Mouse (Mus musculus) left cerebral cortex, adult 2 months (tissue): ENCODE measurements around the gene Otoa. TPM values are rescaled to one million over a fixed set of nuclear protein-coding genes. Genes with fewer than 3 reads are reported as not detected.

Experiments
- DNase-seq, 2 experiments: peaks; one replicate each; pipeline ENCODE4 v3.0.0; 2021 to 2022; ENCODE audit warnings: low spot score in 2 of 2, mixed read lengths in 1 of 2; ENCODE audit errors: extremely low spot score in 1 of 2
- H3K27ac ChIP-seq: fragments of 200-600 bp; 2 replicates; pipeline ENCODE4 v1.8.1; 2022
- H3K4me3 ChIP-seq: fragments of 200-600 bp; 2 replicates; pipeline ENCODE4 v1.8.1; 2022
- CTCF ChIP-seq: fragments of 200-600 bp; IDR thresholded peaks from 2 replicates; pipeline ENCODE4 v1.8.1; 2022; ENCODE audit warnings: antibody characterized with exemption, mild to moderate bottlenecking, moderate library complexity
- intact Hi-C: fragments of 180-260 bp; cut with DNase I; formaldehyde crosslinking; loops from one replicate; pipeline ENCODE4 v1.15.1; 2025
- long read RNA-seq, 2 experiments: library from polyadenylated mRNA; stranded (forward); transcript quantifications; one replicate each; pipeline ENCODE4 v2.0.0; 2021; ENCODE audit warnings: borderline mapping rate in 2 of 2
- total RNA-seq, 2 experiments: library from RNA; stranded (reverse); gene quantifications; 2 replicates each; pipeline ENCODE4 v1.2.3; 2021

Gene Otoa
- under 1 TPM; 0.18 to 0.37 TPM for total RNA-seq
- long read RNA-seq, experiment 1: 0 reads
- long read RNA-seq, experiment 2: 0 reads

- Histone ChIP-seq H3K27ac (no peak within 1 kb of the TSS), H3K4me3 (no peak within 1 kb of the TSS)
- intact Hi-C loops: no loop called here
- TF ChIP-seq CTCF: no peak
- no peak for DNase-seq
Observed at GRCm38 (mm10) chr7:121081350-121081749, at the start of gene Otoa. Otoa (plus strand) TSS chr7:121081650.

GRCm38 (mm10) chr7:121033856-121034652 is 47.4 kb upstream of the Otoa start, which contains the start of gene Mettl9:
Mettl9 (plus strand) TSS chr7:121034445.
- intact Hi-C loops: loop anchor here (5.0 to 10.0 kb wide), 3 partner anchors 52 to 399 kb away; partner anchors contain the start of genes Cdr2, Mfsd13b and Uqcrc2
- H3K4me3 ChIP-seq: peak within 1 kb of the TSS; percentile 81
- peak; percentile 90 to 91 for DNase-seq
- H3K27ac ChIP-seq: peak within 1 kb of the TSS; percentile 98
- peak; percentile 2; the same call in 1 of the 2 replicates for TF ChIP-seq CTCF

GRCm38 (mm10) chr7:121034701-121035141 is 46.7 kb upstream of the Otoa start:
- TF ChIP-seq CTCF: no peak
- Histone ChIP-seq H3K4me3 (peak overlapping the region; percentile 81), H3K27ac (peak overlapping the region; percentile 98)
- intact Hi-C loops: loop anchor here (5.0 to 10.0 kb wide), 3 partner anchors 52 to 400 kb away; partner anchors contain the start of genes Cdr2, Mfsd13b and Uqcrc2
- peak in 1 of 2 experiments; percentile 67 for DNase-seq

GRCm38 (mm10) chr7:121035161-121035721 is 46.2 kb upstream of the Otoa start:
- intact Hi-C loops: loop anchor here (10.0 kb wide), 2 partner anchors 200 to 400 kb away; partner anchors contain the start of gene Uqcrc2
- no peak for DNase-seq

GRCm38 (mm10) chr7:121040595-121040994 is 40.9 kb upstream of the Otoa start:
- TF ChIP-seq CTCF: no peak
- H3K4me3 ChIP-seq: no peak overlapping the region
- no peak for DNase-seq
- intact Hi-C loops: no loop called here
- no peak overlapping the region for H3K27ac ChIP-seq

More at GRCm38 (mm10) chr7:121035161-121035721, 46.2 kb upstream of the Otoa start:
- Histone ChIP-seq H3K27ac (peak overlapping the region; percentile 98), H3K4me3 (peak overlapping the region; percentile 81)
- no peak for TF ChIP-seq CTCF

GRCm38 (mm10) chr7:121041989-121042388 is 39.5 kb upstream of the Otoa start:
- no peak for TF ChIP-seq CTCF
- H3K4me3 ChIP-seq: no peak overlapping the region
- intact Hi-C loops: no loop called here
- no peak for DNase-seq
- H3K27ac ChIP-seq: no peak overlapping the region

- Histone ChIP-seq H3K4me3 (no peak overlapping the region), H3K27ac (no peak overlapping the region)
- intact Hi-C loops: no loop called here
- DNase-seq: no peak
- TF ChIP-seq CTCF: no peak
Observed at GRCm38 (mm10) chr7:121043004-121043403, 38.4 kb upstream of the Otoa start.

- no peak overlapping the region for H3K4me3 ChIP-seq
- H3K27ac ChIP-seq: no peak overlapping the region
- DNase-seq: no peak
- TF ChIP-seq CTCF: no peak
- intact Hi-C loops: no loop called here
Observed at GRCm38 (mm10) chr7:121043510-121043909, 37.9 kb upstream of the Otoa start.

- no peak overlapping the region for H3K27ac ChIP-seq
- intact Hi-C loops: no loop called here
- no peak for TF ChIP-seq CTCF
- no peak overlapping the region for H3K4me3 ChIP-seq
- no peak for DNase-seq
Observed at GRCm38 (mm10) chr7:121044251-121044650, 37.2 kb upstream of the Otoa start.

GRCm38 (mm10) chr7:121045671-121046453 is 35.6 kb upstream of the Otoa start:
- no peak for TF ChIP-seq CTCF
- no peak overlapping the region for H3K27ac ChIP-seq
- DNase-seq: no peak
- H3K4me3 ChIP-seq: no peak overlapping the region
- intact Hi-C loops: no loop called here

- intact Hi-C loops: no loop called here
- H3K27ac ChIP-seq: no peak overlapping the region
- no peak for DNase-seq
- H3K4me3 ChIP-seq: no peak overlapping the region
- TF ChIP-seq CTCF: no peak
Observed at GRCm38 (mm10) chr7:121047624-121048023, 33.8 kb upstream of the Otoa start.
